In genomic region chr11:100375127-100375526, GRCm38 (mm10) we compare ENCODE assay signal across 30 mouse cellular contexts. TPM values are rescaled to one million over a fixed set of nuclear protein-coding genes. Genes with fewer than 3 reads are reported as not detected.
"Had no signal": no experiment of that assay in that cellular context is flagged by ENCODE, and none has a peak within 500 bp of the region (broad histone marks: within the 10 kb centered on the region; RNA-seq: fewer than 3 reads in every experiment).

No protein-coding gene starts in this region.

- H3K27me3 ChIP-seq: kidney, embryonic 15.5 days; limb, embryonic 13.5 days; liver, embryonic 12.5 days; liver, embryonic 15.5 days; lung, embryonic 15.5 days; midbrain, embryonic 12.5 days; midbrain, embryonic 15.5 days; neural tube, embryonic 12.5 days; neural tube, embryonic 15.5 days had no signal

- H3K9ac ChIP-seq: kidney, embryonic 15.5 days; limb, embryonic 13.5 days; liver, embryonic 12.5 days; liver, embryonic 15.5 days; lung, embryonic 15.5 days; midbrain, embryonic 12.5 days; midbrain, embryonic 15.5 days; neural tube, embryonic 12.5 days; neural tube, embryonic 15.5 days had no signal

- H3K9me3 ChIP-seq: kidney, embryonic 15.5 days; limb, embryonic 10.5 days; limb, embryonic 13.5 days; liver, embryonic 12.5 days; liver, embryonic 15.5 days; lung, embryonic 15.5 days; midbrain, embryonic 12.5 days; midbrain, embryonic 15.5 days; neural tube, embryonic 12.5 days; neural tube, embryonic 15.5 days had no signal

- H3K4me3 ChIP-seq: kidney, embryonic 15.5 days; layer of hippocampus, adult 2 months; limb, embryonic 10.5 days; limb, embryonic 13.5 days; liver, embryonic 12.5 days; liver, embryonic 15.5 days; lung, embryonic 15.5 days; midbrain, embryonic 12.5 days; midbrain, embryonic 15.5 days; neural tube, embryonic 12.5 days; neural tube, embryonic 15.5 days had no signal

- H3K27ac ChIP-seq: kidney, embryonic 15.5 days; layer of hippocampus, adult 2 months; limb, embryonic 10.5 days; limb, embryonic 13.5 days; liver, embryonic 12.5 days; liver, embryonic 15.5 days; lung, embryonic 15.5 days; midbrain, embryonic 12.5 days; midbrain, embryonic 15.5 days; neural tube, embryonic 12.5 days; neural tube, embryonic 15.5 days; stomach, postnatal 0 days had no signal

- H3K4me1 ChIP-seq: kidney, embryonic 15.5 days; limb, embryonic 13.5 days; liver, embryonic 12.5 days; liver, embryonic 15.5 days; lung, embryonic 15.5 days; midbrain, embryonic 15.5 days; neural tube, embryonic 12.5 days; neural tube, embryonic 15.5 days had no signal

- ATAC-seq: liver, embryonic 12.5 days; midbrain, embryonic 15.5 days had no signal

- H3K4me2 ChIP-seq: kidney, embryonic 15.5 days; limb, embryonic 13.5 days; liver, embryonic 12.5 days; liver, embryonic 15.5 days; lung, embryonic 15.5 days; midbrain, embryonic 12.5 days; midbrain, embryonic 15.5 days; neural tube, embryonic 12.5 days; neural tube, embryonic 15.5 days had no signal

- DNase-seq: kidney, adult 8-10 months; kidney, postnatal 10 days; layer of hippocampus, adult 9-11 months; liver; lung, adult 18-20 months; lung, postnatal 14 days; lung, postnatal 4 days; right cerebral cortex, adult 18-20 months; right cerebral cortex, postnatal 14 days; right cerebral cortex, postnatal 4 days; thymus, adult 2 months; thymus, postnatal 14 days; thymus, postnatal 4 days had no signal

RNA-seq across cellular contexts. Expression of gene Hap1, which starts 19.2 kb away (rescaled TPM):
- total RNA-seq: megakaryocyte progenitor cell, adult 5-6 weeks had no signal

RNA-seq across cellular contexts. Expression of gene Fkbp10, which starts 40.4 kb away (rescaled TPM):
- total RNA-seq: megakaryocyte progenitor cell, adult 5-6 weeks had no signal

RNA-seq across cellular contexts. Expression of gene Gast, which starts 40.9 kb away (rescaled TPM):
- total RNA-seq: layer of hippocampus, adult 2 months; layer of hippocampus, postnatal 25 days; left cerebral cortex, adult 8-10 months; left cerebral cortex, postnatal 25 days; megakaryocyte progenitor cell, adult 5-6 weeks had no signal
- polyA plus RNA-seq: kidney, embryonic 15.5 days; large intestine, adult 2 months; limb, embryonic 10.5 days; limb, embryonic 13.5 days; liver, embryonic 12.5 days; liver, embryonic 15.5 days; lung, embryonic 15.5 days; neural tube, embryonic 12.5 days; neural tube, embryonic 15.5 days had no signal
